Mouse (Mus musculus): ENCODE measurements around the gene Kcnk6. TPM values are rescaled to one million over a fixed set of nuclear protein-coding genes. Genes with fewer than 3 reads are reported as not detected.
"Not testable (repeated sequence)": the region's sequence is repeated elsewhere in the genome, so short reads cannot be mapped to it uniquely, and the experiment has no call there.

The Kcnk6 gene
- polyA plus RNA-seq, 1 experiment from 2014 or later, result 2.2 TPM

DNA sequence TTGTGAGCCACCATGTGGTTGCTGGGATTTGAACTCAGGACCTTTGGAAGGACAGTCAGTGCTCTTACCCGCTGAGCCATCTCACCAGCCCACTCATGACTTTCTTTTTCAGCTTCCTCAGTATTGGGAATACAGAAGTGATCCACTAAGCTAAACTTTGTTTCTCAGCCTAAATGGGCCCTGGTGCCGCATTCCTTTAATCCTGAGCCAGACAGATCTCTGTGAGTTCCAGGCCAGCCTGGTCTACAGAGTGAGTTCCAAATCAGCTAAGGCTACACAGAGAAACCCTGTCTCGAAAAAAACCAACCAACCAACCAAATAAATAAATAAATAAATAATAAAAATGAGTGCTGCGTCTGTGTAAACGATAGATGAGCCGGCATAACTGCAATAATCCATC, 5.3 kb upstream of the Kcnk6 start:
- Histone ChIP-seq H3K4me2 (ENCODE audit: low read depth, low read length) (peak overlapping the region; percentile 60), H3K9ac (ENCODE audit: low read length) (peak overlapping the region; percentile 66), H3K4me3 (replicated peaks; ENCODE audit: low read length) (peak overlapping the region; percentile 68), H3K27ac (ENCODE audit: low read length) (peak overlapping the region; percentile 93)
- not testable (repeated sequence) for H3K27me3 ChIP-seq (ENCODE audit: control insufficient read depth, insufficient read depth, low read length); H3K4me1 ChIP-seq (ENCODE audit: control insufficient read depth, insufficient read depth, low read length); H3K9me3 ChIP-seq (replicated peaks; ENCODE audit: control insufficient read depth, low read length); H3K36me3 ChIP-seq (ENCODE audit: control insufficient read depth, insufficient read depth, low read length)
- 25% methylated on average over 6 of the region's 6 CpGs for WGBS
- ATAC-seq (ENCODE audit: insufficient read depth, low FRiP score), result peak; percentile 0; the same call in 1 of the 2 replicates

DNA sequence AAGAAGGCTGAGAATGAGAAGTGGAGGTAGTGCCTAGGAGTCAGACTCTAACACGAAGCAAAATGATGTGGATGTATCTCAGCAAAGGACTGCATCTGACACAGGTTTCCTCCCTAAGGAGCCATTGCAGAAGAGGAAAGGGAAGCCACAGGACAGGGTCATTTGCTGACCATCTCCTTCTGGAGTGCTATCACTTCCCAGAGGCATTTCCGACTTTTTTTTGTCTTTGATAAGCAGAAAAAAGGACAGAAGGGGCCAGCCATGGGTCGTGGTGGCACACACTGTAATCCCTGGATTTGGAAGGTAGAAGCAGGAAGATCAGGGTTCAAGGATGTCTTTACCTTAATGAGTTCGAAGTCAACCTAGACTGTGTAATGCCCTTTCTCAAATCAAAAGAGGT, 4.3 kb upstream of the Kcnk6 start:
- Histone ChIP-seq H3K9me3 (replicated peaks; ENCODE audit: control insufficient read depth, low read length) (0 out of 2 replicates have a peak, but pooled peaks cover 4% of the 10 kb centered on the region), H3K27ac (ENCODE audit: low read length) (no peak overlapping the region), H3K4me2 (ENCODE audit: low read depth, low read length) (no peak overlapping the region), H3K9ac (ENCODE audit: low read length) (no peak overlapping the region), H3K36me3 (ENCODE audit: control insufficient read depth, insufficient read depth, low read length) (no peaks in the 10 kb centered on the region), H3K4me1 (ENCODE audit: control insufficient read depth, insufficient read depth, low read length) (peaks cover 6% of the 10 kb centered on the region; the same call in 1 of the 2 replicates), H3K27me3 (ENCODE audit: control insufficient read depth, insufficient read depth, low read length) (no peaks in the 10 kb centered on the region), H3K4me3 (replicated peaks; ENCODE audit: low read length) (no peak overlapping the region)
- WGBS, result 79% methylated on average over 4 of the region's 4 CpGs
- no peak for ATAC-seq (ENCODE audit: insufficient read depth, low FRiP score)

GRCm38 (mm10) chr7:29234661-29235060, 2.3 kb upstream of the Kcnk6 start:
- H3K4me3 ChIP-seq (replicated peaks; ENCODE audit: low read length), result no peak overlapping the region
- no peak overlapping the region for H3K4me2 ChIP-seq (ENCODE audit: low read depth, low read length)
- H3K9me3 ChIP-seq (replicated peaks; ENCODE audit: control insufficient read depth, low read length), result 0 out of 2 replicates have a peak, but pooled peaks cover 4% of the 10 kb centered on the region
- 82% methylated on average over 5 of the region's 5 CpGs for WGBS
- H3K27me3 ChIP-seq (ENCODE audit: control insufficient read depth, insufficient read depth, low read length), result no peaks in the 10 kb centered on the region
- no peak overlapping the region for H3K9ac ChIP-seq (ENCODE audit: low read length)
- ATAC-seq (ENCODE audit: insufficient read depth, low FRiP score), result no peak
- peaks cover 6% of the 10 kb centered on the region; the same call in 1 of the 2 replicates for H3K4me1 ChIP-seq (ENCODE audit: control insufficient read depth, insufficient read depth, low read length)
- H3K36me3 ChIP-seq (ENCODE audit: control insufficient read depth, insufficient read depth, low read length), result no peaks in the 10 kb centered on the region
- H3K27ac ChIP-seq (ENCODE audit: low read length), result no peak overlapping the region

- ATAC-seq (ENCODE audit: insufficient read depth, low FRiP score), result no peak
- Histone ChIP-seq H3K4me1 (ENCODE audit: control insufficient read depth, insufficient read depth, low read length) (no peaks in the 10 kb centered on the region; the same call in 1 of the 2 replicates), H3K4me3 (replicated peaks; ENCODE audit: low read length) (no peak overlapping the region), H3K27me3 (ENCODE audit: control insufficient read depth, insufficient read depth, low read length) (no peaks in the 10 kb centered on the region), H3K36me3 (ENCODE audit: control insufficient read depth, insufficient read depth, low read length) (no peaks in the 10 kb centered on the region), H3K9me3 (replicated peaks; ENCODE audit: control insufficient read depth, low read length) (0 out of 2 replicates have a peak, but pooled peaks cover 4% of the 10 kb centered on the region), H3K27ac (ENCODE audit: low read length) (no peak overlapping the region), H3K4me2 (ENCODE audit: low read depth, low read length) (no peak overlapping the region), H3K9ac (ENCODE audit: low read length) (no peak overlapping the region)
- WGBS, result 40% methylated on average over 6 of the region's 6 CpGs
These were observed 1.4 kb upstream of the Kcnk6 start for GRCm38 (mm10) chr7:29233745-29234144.

- no peaks in the 10 kb centered on the region for H3K27me3 ChIP-seq (ENCODE audit: control insufficient read depth, insufficient read depth, low read length)
- H3K4me3 ChIP-seq (replicated peaks; ENCODE audit: low read length), result peak overlapping the region; percentile 64
- peak overlapping the region; percentile 96 for H3K4me2 ChIP-seq (ENCODE audit: low read depth, low read length)
- no peaks in the 10 kb centered on the region; the same call in 1 of the 2 replicates for H3K4me1 ChIP-seq (ENCODE audit: control insufficient read depth, insufficient read depth, low read length)
- H3K9ac ChIP-seq (ENCODE audit: low read length), result no peak overlapping the region
- ATAC-seq (ENCODE audit: insufficient read depth, low FRiP score), result no peak
- H3K27ac ChIP-seq (ENCODE audit: low read length), result no peak overlapping the region
- H3K9me3 ChIP-seq (replicated peaks; ENCODE audit: control insufficient read depth, low read length), result 0 out of 2 replicates have a peak, but pooled peaks cover 4% of the 10 kb centered on the region
- WGBS, result 50% methylated on average over 3 of the region's 3 CpGs
- no peaks in the 10 kb centered on the region for H3K36me3 ChIP-seq (ENCODE audit: control insufficient read depth, insufficient read depth, low read length)
These were observed 798 bp downstream of the Kcnk6 start for GRCm38 (mm10) chr7:29231517-29231916.

- Histone ChIP-seq H3K4me1 (ENCODE audit: control insufficient read depth, insufficient read depth, low read length) (no peaks in the 10 kb centered on the region; the same call in 1 of the 2 replicates), H3K4me3 (replicated peaks; ENCODE audit: low read length) (no peak overlapping the region), H3K36me3 (ENCODE audit: control insufficient read depth, insufficient read depth, low read length) (no peaks in the 10 kb centered on the region), H3K9ac (ENCODE audit: low read length) (no peak overlapping the region), H3K4me2 (ENCODE audit: low read depth, low read length) (no peak overlapping the region), H3K9me3 (replicated peaks; ENCODE audit: control insufficient read depth, low read length) (0 out of 2 replicates have a peak, but pooled peaks cover 4% of the 10 kb centered on the region), H3K27ac (ENCODE audit: low read length) (no peak overlapping the region), H3K27me3 (ENCODE audit: control insufficient read depth, insufficient read depth, low read length) (no peaks in the 10 kb centered on the region)
- no peak for ATAC-seq (ENCODE audit: insufficient read depth, low FRiP score)
- 43% methylated on average over 3 of the region's 3 CpGs for WGBS
These were observed 1.8 kb downstream of the Kcnk6 start for GRCm38 (mm10) chr7:29230560-29230959.

DNA sequence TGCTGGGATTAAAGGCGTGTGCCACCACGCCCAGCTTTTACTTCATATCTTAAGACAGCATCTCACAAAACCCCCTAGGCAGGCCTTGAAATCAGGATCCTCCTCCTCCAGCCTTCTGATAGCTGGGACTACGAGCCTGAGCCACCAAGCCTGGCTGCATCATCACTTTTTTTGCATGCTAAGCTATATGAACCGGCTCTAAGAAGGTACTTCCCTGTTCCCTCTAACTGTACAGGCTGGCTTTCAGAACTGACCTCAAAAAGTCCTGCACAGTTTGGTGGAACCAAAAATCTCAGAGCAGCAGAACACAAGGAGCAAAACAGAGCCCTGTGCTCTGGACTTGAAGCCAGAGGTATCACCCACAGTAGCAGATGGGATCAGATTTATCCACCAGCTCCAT, 4.1 kb downstream of the Kcnk6 start:
- H3K27ac ChIP-seq (ENCODE audit: low read length), result no peak overlapping the region
- ATAC-seq (ENCODE audit: insufficient read depth, low FRiP score), result no peak
- H3K9me3 ChIP-seq (replicated peaks; ENCODE audit: control insufficient read depth, low read length), result no peaks in the 10 kb centered on the region
- H3K4me3 ChIP-seq (replicated peaks; ENCODE audit: low read length), result no peak overlapping the region
- no peaks in the 10 kb centered on the region for H3K4me1 ChIP-seq (ENCODE audit: control insufficient read depth, insufficient read depth, low read length)
- H3K9ac ChIP-seq (ENCODE audit: low read length), result no peak overlapping the region
- H3K36me3 ChIP-seq (ENCODE audit: control insufficient read depth, insufficient read depth, low read length), result no peaks in the 10 kb centered on the region
- H3K4me2 ChIP-seq (ENCODE audit: low read depth, low read length), result no peak overlapping the region
- WGBS, result 71% methylated on average over 4 of the region's 4 CpGs
- no peaks in the 10 kb centered on the region for H3K27me3 ChIP-seq (ENCODE audit: control insufficient read depth, insufficient read depth, low read length)

GRCm38 (mm10) chr7:29225520-29225919, 6.8 kb downstream of the Kcnk6 start:
- 73% methylated on average over 13 of the region's 13 CpGs for WGBS
- no peak for ATAC-seq (ENCODE audit: insufficient read depth, low FRiP score)
- H3K27me3 ChIP-seq (ENCODE audit: control insufficient read depth, insufficient read depth, low read length), result no peaks in the 10 kb centered on the region
- H3K27ac ChIP-seq (ENCODE audit: low read length), result no peak overlapping the region
- H3K4me2 ChIP-seq (ENCODE audit: low read depth, low read length), result no peak overlapping the region
- H3K4me3 ChIP-seq (replicated peaks; ENCODE audit: low read length), result no peak overlapping the region
- H3K9ac ChIP-seq (ENCODE audit: low read length), result no peak overlapping the region
- H3K9me3 ChIP-seq (replicated peaks; ENCODE audit: control insufficient read depth, low read length), result no peaks in the 10 kb centered on the region
- no peaks in the 10 kb centered on the region for H3K36me3 ChIP-seq (ENCODE audit: control insufficient read depth, insufficient read depth, low read length)
- no peaks in the 10 kb centered on the region for H3K4me1 ChIP-seq (ENCODE audit: control insufficient read depth, insufficient read depth, low read length)

- H3K4me3 ChIP-seq (replicated peaks; ENCODE audit: low read length), result no peak overlapping the region
- ATAC-seq (ENCODE audit: insufficient read depth, low FRiP score), result no peak
- 18% methylated on average over 16 of the region's 16 CpGs for WGBS
- no peak overlapping the region for H3K9ac ChIP-seq (ENCODE audit: low read length)
- peaks cover 1% of the 10 kb centered on the region for H3K9me3 ChIP-seq (replicated peaks; ENCODE audit: control insufficient read depth, low read length)
- no peaks in the 10 kb centered on the region for H3K4me1 ChIP-seq (ENCODE audit: control insufficient read depth, insufficient read depth, low read length)
- H3K27me3 ChIP-seq (ENCODE audit: control insufficient read depth, insufficient read depth, low read length), result no peaks in the 10 kb centered on the region
- no peaks in the 10 kb centered on the region for H3K36me3 ChIP-seq (ENCODE audit: control insufficient read depth, insufficient read depth, low read length)
- H3K27ac ChIP-seq (ENCODE audit: low read length), result no peak overlapping the region
- no peak overlapping the region for H3K4me2 ChIP-seq (ENCODE audit: low read depth, low read length)
These were observed 7.4 kb downstream of the Kcnk6 start for GRCm38 (mm10) chr7:29224756-29225394.

Data from stomach, embryonic 16.5 days (tissue).